Mouse (Mus musculus) thymus, postnatal 14 days (tissue): ENCODE results near the gene BC029722.

Experiments used
- DNase-seq: peaks from one replicate; pipeline ENCODE4 v3.0.0; 2021

BC029722 gene

GRCm38 (mm10) chr2:155818596-155819391, 432 bp downstream of the BC029722 start:
- DNase-seq, result peak; percentile 95

DNA sequence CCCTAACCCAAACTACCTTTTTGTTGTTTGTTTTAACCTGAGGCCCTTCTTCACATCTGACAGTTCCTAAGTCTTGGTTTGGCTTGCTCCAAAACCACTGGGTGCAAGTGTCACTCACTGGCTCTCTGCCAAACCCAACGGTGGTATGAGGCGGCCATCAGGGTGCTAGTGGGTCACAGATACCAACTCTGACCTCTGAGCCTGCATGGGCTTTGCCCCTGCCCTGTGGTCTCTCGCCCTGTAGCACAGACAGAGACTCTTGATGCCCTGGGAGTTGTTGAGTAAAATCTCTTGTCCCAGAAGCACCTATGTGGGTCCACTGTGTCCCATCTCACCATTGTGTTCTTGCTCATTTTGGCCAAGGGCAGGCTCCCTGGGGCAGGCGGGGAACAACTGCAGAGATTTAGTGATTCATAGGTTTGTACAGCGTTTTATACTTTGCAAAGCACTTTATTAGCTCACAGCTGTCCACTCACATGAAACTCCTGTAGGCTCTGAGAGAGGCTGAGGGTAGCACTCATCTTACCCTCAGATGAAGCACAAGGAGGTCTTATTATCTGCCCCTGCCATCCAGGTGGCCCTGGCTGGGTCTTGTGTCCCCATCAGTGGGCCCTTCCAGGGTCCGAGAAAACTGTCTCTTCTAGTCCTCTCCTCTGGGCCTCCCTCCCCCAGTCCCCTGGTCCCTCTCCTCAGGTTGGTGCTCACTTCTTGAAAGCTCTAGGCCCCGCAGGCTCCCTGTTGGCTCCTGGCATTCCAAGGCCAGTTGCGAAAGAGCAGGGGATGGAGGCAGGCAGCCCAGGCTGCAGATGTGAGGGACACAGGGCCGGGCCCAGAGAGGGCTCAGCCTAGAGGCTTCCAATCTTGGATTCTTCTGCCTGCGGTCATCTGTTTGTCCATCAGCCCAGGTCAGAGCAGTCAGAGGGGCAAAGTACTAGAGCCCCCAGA, 1.7 kb downstream of the BC029722 start:
- no peak for DNase-seq

- DNase-seq, result no peak
Measured at GRCm38 (mm10) chr2:155816179-155816578, 3.0 kb downstream of the BC029722 start.

DNA sequence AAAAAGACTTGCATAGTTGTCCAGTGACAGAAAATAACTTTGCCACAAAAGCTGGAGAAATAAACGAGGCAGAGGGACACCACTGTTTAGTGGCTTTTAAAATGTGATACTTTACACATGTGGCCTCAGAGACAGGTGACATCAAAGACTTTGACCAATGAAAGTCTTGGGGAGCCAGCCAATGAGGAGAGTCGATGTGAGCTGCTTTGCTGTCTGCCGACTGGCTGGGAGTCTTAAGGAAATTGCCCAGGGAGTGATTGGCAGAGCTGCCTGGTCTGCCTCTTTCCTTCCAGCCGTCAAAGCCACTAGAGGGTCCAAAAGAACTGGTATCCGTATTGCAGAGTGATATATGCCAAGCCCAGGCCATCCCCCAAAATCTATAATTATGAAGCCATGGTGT, 4.4 kb downstream of the BC029722 start:
- DNase-seq, result no peak

DNA sequence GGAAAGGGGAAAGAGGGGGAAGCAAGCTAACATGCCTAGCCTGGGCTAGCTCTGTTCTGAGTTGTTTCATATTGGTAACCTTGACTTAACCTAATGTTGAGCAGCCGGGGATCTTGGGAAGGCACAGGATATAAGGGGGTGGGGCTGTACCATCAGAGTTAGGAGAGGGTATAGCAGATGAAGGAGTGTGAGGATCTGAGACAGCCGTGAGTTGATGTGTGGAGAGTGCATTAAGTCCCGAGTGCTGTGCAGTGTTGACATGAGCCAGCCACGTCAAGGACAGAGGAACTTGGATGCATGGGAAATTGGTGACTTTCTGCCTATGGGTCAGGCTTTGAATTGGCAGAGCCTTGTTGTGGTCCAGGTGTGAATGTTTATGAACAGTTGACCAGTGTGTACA, 6.6 kb downstream of the BC029722 start:
- no peak for DNase-seq

DNA sequence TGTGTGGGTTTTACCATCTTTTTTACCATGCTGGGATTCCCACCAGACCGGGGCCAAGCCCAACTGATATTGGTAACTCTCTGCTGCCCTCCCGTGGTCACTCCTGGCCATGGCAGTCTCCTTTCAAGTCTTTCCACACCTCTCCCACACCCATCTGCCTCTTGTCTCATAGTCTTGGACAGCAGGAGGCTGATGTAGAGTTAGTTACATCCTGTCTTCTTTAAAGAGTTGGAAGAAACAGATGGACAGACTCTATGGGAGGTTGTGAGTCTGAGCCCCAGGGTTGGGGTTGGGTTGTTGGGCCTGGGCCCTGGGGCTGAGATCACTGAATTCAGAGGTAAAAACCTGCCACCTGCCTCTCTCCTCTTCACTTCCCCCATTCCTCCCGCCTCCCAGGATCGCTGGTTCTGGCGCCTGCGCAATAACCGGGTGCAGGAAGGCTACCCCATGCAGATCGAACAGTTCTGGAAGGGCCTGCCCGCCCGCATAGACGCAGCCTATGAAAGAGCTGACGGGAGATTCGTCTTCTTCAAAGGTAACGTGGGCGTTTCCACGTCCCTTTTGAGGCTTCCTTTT, 7.3 kb downstream of the BC029722 start:
- peak; percentile 80 for DNase-seq

DNA sequence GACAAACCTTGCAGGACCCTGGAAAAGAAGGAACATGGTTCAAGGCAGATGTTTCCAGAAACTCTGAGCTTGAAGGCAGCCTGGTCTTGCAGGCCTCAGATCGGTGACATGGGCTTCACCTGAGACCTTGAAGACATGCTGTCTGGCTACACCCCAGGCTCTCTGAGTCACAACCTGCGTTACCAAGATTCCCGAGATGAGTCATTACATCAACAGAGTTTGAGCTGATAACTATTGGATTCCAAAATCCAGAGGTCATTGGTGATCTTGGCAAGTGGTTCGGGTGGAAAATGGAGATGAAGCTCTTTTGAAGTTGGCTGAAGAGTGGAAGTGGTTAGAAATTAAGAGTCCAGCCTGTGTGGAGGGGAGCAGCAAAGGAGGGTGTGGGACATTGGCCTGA, 9.6 kb downstream of the BC029722 start:
- DNase-seq, result no peak

DNA sequence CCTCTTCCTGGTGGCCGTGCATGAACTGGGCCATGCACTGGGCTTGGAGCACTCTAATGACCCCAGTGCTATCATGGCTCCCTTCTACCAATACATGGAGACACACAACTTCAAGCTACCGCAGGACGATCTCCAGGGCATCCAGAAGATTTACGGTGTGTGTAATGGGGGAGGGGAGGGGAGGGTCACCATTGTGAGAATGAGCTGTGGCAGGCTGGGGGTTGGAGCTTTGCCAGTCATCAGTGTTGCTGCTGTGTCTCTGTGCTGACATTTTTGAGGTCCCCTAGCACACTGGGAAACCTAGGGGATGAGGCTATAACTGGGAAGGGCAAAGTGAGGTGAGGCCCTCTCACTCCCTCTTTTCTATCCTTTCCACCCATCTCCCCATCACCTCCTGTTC, 11.8 kb downstream of the BC029722 start:
- no peak for DNase-seq

- DNase-seq, result no peak
Measured at GRCm38 (mm10) chr2:155806548-155806947, 12.7 kb downstream of the BC029722 start.

- no peak for DNase-seq
Measured at GRCm38 (mm10) chr2:155805925-155806255, 13.3 kb downstream of the BC029722 start.

- DNase-seq, result no peak
Measured at GRCm38 (mm10) chr2:155805231-155805924, 13.8 kb downstream of the BC029722 start.

- no peak for DNase-seq
Measured at GRCm38 (mm10) chr2:155804053-155804452, 15.2 kb downstream of the BC029722 start.

- peak; percentile 28 for DNase-seq
Measured at GRCm38 (mm10) chr2:155802761-155803160, 16.5 kb downstream of the BC029722 start.

DNA sequence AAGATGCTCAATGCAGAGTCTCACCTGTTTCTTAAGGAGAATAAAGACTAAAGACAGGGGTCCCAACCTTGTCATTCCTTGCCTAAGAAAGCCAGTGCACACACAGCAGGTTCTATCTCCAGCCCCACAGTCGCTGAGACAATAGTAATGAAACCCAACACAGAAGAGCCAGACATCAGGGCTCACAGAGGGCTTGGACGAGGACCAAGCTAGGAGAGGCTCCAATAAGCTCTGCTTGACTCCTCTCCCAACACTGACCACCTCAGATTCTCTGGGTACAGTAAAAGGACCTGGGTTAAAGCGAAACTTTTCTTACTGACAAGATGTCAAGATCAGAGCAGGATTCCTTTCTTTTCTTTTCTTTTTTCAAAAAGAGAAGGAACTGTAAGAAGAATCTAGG, 20.6 kb downstream of the BC029722 start:
- DNase-seq, result no peak

GRCm38 (mm10) chr2:155794674-155795445, 24.4 kb downstream of the BC029722 start:
- DNase-seq, result no peak

GRCm38 (mm10) chr2:155792899-155793298, 26.3 kb downstream of the BC029722 start:
- no peak for DNase-seq

GRCm38 (mm10) chr2:155787949-155788931, 31.0 kb downstream of the BC029722 start:
- DNase-seq, result no peak

- DNase-seq, result no peak
Measured at GRCm38 (mm10) chr2:155786905-155787304, 32.3 kb downstream of the BC029722 start.

- no peak for DNase-seq
Measured at GRCm38 (mm10) chr2:155784534-155784933, 34.7 kb downstream of the BC029722 start.

DNA sequence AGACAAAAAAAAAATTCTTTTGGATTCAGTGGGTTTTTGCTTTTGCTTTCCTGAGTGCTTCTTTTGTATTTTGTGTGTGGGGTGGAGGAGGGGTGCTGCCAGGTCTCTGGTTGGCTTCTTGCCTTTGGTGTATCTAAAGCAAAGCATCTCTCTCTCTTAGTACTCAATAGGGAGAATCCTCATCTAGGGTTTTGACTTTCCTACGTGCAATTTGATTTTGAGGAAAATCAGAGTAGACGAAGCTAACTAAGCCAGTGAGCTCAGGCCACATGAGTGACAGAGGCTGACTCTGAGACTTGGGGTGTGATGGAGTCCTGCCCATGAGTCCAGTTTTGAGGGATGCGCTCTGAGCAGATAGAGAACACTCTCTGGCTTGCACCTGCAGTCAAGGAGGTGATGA, 39.7 kb downstream of the BC029722 start:
- DNase-seq, result no peak

GRCm38 (mm10) chr2:155779066-155779465, 40.2 kb downstream of the BC029722 start:
- DNase-seq, result no peak
